Mouse (Mus musculus) mouse embryonic stem cell (cell line): ENCODE results near the gene Hoxa2.

ENCODE experiments used
- in situ Hi-C, 2 experiments: fragments of 300-500 bp; cut with MboI; formaldehyde crosslinking; loops; 1 replicate in 1 of 2; 3 replicates in 1 of 2; pipeline ENCODE4 v1.14.3; 2019 to 2020; ENCODE audit warnings: low sequenced_read_pairs in 2 of 2, low pct_unique_long_range_greater_than_20kb in 1 of 2, mixed read lengths in 1 of 2; ENCODE audit not compliant: unreplicated experiment in 1 of 2

The Hoxa2 gene

DNA sequence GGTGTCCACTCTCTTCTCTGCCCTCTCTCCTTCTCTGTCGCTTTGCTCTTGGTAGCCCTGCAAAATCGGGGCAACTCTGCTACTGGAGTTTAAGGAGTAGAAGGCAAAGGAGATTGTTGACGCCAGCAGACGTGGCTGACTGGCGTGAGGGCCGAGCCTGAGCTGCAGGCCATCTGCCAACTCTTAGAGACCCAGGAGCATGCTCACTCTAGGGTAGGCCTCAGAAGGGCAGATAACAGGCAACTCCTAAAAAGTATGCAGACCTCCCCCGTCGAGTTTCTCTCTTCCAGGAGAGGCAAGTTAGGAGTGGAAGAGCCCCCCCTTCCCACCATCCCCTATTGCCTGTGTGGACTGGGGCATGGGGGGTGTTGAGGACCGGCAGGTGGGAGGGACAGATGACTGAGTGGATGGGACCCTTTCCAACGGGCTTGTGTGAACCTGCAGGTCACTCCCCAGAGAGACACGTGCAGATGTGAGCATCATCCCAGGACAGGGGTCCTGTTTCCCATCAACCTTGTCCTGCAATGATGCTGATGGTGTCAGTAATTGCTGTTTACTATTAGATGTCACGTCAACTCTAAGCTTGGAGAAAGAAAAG, 5.4 kb downstream of the Hoxa2 start:
- in situ Hi-C loops: no loop called here

GRCm38 (mm10) chr6:52158276-52159051, 6.2 kb downstream of the Hoxa2 start, which contains the start of gene Hoxa1:
TSS of gene Hoxa1 (minus strand) at chr6:52158317.
- in situ Hi-C loops: no loop called here

DNA sequence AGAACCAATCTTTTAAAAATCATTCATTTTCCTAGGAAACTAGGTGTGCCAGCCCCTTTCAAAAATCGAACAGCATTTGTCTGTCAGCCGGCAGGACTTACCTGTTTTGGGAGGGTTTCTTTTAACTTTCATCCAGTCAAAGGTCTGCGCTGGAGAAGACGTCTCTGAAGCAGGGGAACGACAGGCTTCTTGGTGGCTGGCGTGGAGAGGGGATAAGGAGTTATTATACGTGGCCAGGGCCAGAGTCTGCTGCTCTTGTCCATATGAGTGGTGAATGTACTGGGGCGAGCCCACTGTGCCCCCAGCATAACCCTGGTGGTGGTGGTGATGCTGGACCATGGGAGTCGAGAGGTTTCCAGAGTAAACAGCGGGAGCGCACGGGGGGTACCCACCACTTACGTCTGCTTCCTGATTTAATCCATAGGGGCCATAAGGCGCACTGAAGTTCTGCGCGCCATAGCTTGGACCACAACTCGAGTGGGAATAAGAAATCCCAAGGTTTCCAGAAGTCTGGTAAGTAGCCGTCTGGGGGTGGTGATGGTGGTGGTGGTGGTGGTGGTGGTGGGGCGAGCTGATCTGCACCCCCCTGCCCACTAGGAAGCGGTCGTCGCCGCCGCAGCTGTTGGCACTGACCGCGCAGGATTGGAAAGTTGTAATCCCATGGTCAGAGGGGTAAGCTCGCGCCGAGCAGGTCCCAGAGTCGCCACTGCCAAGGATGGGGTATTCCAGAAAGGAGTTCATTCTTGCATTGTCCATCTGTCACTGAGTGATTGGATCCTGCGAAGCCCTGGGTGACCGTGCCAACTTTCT, 7.0 kb downstream of the Hoxa2 start:
- in situ Hi-C loops: no loop called here

DNA sequence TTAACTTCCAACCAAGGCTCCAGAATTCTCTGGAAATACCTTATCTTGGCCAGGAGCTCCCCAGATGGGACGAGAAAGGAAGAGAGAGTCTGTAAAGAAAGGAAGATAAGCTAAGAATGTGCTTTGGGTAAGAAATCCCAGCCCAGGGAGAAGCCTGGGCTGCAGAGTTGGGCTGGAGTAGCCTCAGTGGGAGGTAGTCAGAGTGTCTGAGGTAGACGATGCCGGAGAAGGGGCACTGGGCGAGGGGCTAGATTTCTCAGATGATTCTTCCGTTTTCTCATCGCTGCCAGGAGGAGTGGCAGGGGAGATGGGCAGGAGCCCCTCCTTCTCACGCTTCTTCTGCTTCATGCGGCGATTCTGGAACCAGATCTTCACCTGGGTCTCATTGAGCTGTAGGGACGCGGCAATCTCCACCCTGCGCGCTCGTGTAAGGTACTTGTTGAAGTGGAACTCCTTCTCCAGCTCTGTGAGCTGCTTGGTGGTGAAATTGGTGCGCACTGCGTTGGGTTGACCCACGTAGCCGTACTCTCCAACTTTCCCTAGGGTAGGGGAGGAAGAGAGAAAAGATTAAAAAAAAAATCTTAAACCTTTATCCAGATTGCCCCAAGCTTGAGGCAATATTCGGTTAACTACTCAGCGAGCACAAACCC, 8.0 kb downstream of the Hoxa2 start:
- in situ Hi-C loops: no loop called here

- in situ Hi-C loops: no loop called here
Observed at GRCm38 (mm10) chr6:52155471-52155870, 9.2 kb downstream of the Hoxa2 start.

- in situ Hi-C loops: no loop called here
Observed at GRCm38 (mm10) chr6:52154044-52154443, 10.6 kb downstream of the Hoxa2 start.

GRCm38 (mm10) chr6:52153270-52153669, 11.4 kb downstream of the Hoxa2 start:
- in situ Hi-C loops: no loop called here

DNA sequence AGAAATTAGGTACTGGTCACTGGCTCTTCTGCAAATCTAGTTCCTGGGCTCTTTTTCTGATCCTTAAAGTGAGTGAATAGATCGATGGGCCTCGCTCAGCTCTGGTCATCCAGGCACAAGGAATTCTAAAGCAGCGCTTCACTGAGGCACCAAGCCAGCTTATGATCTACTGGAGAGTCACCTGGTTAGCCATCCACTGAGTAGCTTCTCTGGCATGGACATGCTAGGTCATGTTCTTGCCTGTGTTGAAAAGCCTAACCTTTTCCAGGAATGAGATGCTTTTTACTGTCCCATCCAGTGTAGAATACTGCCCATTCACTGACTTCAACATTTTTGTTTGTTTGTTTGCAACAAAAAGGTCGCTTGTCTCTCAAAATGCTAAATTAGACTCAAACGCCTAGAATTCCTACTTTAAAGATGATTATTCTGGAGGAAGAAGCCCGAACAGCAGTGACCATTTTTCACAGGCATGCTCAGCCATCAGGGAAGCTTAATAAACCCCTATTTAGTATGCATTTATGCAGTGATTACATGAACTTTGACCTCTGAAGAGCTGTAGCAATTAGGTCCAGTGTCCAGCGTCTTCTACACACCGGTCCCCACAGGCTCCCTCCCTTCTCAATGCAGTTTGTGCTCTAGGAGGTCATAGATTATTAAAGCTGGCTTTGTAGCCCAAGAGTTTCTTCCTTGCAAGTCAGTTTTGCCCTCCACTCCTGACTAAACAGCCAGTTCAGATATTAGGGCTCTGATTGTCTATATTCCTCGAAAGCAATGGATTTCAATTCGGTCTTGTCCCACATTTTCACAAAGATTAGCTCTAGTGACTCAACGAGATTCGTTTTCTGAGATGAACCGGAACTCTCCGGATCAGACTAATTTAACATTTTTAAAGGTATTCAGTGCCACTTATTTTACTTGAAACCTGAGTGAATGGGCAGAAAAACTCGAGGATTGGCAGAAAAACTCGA, 12.1 kb downstream of the Hoxa2 start:
- in situ Hi-C loops: no loop called here

- in situ Hi-C loops: no loop called here
Observed at GRCm38 (mm10) chr6:52151571-52151970, 13.1 kb downstream of the Hoxa2 start.

DNA sequence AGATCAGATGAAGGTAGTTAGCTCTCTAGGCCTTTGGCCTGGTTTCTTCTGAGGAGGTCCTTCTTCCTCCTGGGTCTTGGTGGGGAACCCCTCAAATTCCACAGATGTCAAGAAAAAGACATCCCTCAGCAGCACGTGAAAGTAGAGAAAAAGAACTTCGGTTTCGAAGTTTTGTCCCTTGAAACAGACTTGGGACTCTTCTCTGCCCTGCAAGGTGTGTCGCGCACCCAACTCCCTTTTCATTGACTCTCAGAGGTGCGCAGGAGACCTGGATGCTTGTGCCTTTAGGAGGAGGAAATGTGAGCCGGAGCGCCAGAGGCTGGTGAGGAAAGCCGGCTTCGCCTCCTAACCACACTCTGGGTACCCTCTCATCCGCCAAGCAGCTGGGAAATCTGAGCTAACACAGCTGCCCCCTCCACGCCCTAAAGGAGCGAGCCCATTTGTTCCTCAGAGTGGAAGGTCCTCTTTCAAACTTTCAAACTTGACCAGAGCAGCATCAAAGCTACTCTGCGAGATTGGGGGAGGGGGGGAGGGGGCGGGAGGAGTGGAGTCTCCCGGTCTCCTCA, 14.1 kb downstream of the Hoxa2 start:
- in situ Hi-C loops: no loop called here

- in situ Hi-C loops: no loop called here
Observed at GRCm38 (mm10) chr6:52139115-52139514, 25.5 kb downstream of the Hoxa2 start.

DNA sequence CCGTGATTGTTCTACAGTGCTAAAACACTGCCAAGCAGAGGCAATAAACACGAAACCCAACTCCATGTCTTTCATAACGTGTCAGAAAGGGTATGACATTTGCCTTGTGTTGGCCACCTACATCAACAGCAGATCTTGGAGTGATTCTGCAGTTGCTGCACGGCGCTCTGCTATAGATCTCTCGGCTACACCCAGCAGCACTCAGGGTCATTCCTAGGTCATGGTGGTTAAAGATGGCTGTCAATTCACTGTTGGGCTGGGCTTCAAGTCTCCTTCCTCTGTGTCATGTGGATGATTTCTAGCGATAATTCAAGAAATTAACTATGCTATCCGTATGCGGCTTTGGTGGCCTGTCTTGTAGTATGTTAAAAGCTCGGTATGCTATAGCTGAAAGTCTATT, 26.1 kb downstream of the Hoxa2 start:
- in situ Hi-C loops: no loop called here

DNA sequence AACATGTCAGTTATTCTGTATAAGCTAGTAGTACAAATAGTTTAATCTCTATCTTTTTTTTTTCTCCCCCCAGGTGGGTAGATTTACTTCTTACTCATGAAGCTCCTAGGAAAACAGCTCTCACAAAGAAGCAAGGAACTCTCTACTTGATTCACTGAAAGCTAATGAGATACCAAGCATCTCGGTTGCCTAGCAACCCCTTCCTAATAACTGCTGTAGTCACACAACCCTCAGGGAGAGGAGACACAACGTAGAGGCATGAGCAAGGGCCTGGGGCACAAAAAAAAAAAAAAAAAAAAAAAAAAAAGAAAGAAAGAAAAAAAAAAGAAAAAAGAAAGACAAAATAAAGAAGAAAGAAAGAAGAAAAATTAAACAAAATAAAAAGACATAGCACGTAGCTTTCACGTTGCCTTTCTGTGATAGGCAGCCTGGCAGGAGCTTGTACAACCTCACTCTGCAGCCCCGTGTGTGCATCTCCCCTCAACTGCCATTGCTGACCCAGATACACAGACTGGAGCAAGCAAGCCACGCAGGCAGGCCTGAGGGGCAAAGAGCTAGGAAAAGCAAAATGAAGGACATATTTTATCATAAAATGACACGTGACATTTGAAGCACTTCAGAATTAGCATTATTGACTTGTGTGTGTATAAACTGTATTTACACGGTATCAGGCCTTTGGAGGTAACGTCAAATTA, 26.6 kb downstream of the Hoxa2 start:
- in situ Hi-C loops: no loop called here

DNA sequence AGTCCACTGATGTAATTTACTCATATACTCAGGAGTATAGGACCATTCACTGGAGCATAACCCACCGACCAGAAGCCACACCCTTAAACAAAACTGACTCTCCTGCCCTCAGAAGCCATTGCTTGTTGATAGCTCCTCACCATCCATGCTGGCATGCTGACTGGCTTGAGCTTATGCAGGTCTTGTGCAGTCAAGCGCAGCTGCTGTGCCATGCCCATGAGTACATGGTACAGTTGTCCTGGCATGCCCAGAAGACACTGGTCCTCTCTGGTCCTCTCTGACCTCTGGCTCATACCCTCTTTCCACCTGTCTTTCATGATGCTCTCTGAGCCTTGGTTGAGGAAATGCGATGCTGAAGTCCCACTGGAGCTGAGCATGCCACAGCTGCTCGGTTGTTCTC, 41.0 kb downstream of the Hoxa2 start:
- in situ Hi-C loops: no loop called here

- in situ Hi-C loops: no loop called here
Observed at GRCm38 (mm10) chr6:52121173-52121572, 43.5 kb downstream of the Hoxa2 start.

GRCm38 (mm10) chr6:52118903-52119635, 45.6 kb downstream of the Hoxa2 start:
- in situ Hi-C loops: no loop called here
